Mouse (Mus musculus) midbrain, postnatal 0 days (tissue): ENCODE results near the gene Mto1. TPM values are rescaled to one million over a fixed set of nuclear protein-coding genes. Genes with fewer than 3 reads are reported as not detected.

Experiments
- ATAC-seq: fragments of 200-750 bp; cut with Nextera tagmentation; 2 replicates; pipeline ENCODE4 v1.8.0; 2017; ENCODE audit warnings: moderate number of reproducible peaks, mild to moderate bottlenecking, moderate TSS enrichment, moderate library complexity; ENCODE audit not compliant: low FRiP score
- DNase-seq: peaks from one replicate; pipeline ENCODE4 v3.0.0-alpha.2; 2015; ENCODE audit warnings: low spot score
- H3K27ac ChIP-seq: fragments of 300-500 bp; sonication (generic); 2 replicates; pipeline ENCODE4 v1.5.1; 2014; ENCODE audit warnings: low read depth, mild to moderate bottlenecking, low read length, mixed read lengths
- H3K27me3 ChIP-seq: fragments of 300-500 bp; sonication (generic); 2 replicates; pipeline ENCODE4 v1.6.1; 2014; ENCODE audit warnings: low read length, control low read depth, mixed read lengths; ENCODE audit not compliant: insufficient read depth
- H3K36me3 ChIP-seq: fragments of 300-500 bp; sonication (generic); 2 replicates; pipeline ENCODE4 v1.6.1; 2014; ENCODE audit warnings: low read length, control low read depth, mixed read lengths; ENCODE audit not compliant: insufficient read depth
- H3K4me1 ChIP-seq: fragments of 300-500 bp; sonication (generic); 2 replicates; pipeline ENCODE4 v1.6.1; 2014; ENCODE audit warnings: mild to moderate bottlenecking, control low read depth, antibody characterized with exemption, low read length, mixed read lengths; ENCODE audit not compliant: insufficient read depth
- H3K4me2 ChIP-seq: fragments of 300-500 bp; sonication (generic); 2 replicates; pipeline ENCODE4 v1.6.1; 2014; ENCODE audit warnings: low read depth, mild to moderate bottlenecking, low read length, mixed read lengths; ENCODE audit not compliant: poor library complexity, severe bottlenecking
- H3K4me3 ChIP-seq: fragments of 300-500 bp; sonication (generic); 2 replicates; pipeline ENCODE4 v1.5.1; 2014; ENCODE audit warnings: low read depth, mild to moderate bottlenecking, low read length, moderate library complexity
- H3K9ac ChIP-seq: fragments of 300-500 bp; sonication (generic); replicated peaks from 2 replicates; pipeline ENCODE4 v1.6.1; 2014; ENCODE audit warnings: mild to moderate bottlenecking, low read length, moderate library complexity, mixed read lengths; ENCODE audit not compliant: poor library complexity, severe bottlenecking
- H3K9me3 ChIP-seq: fragments of 300-500 bp; sonication (generic); 2 replicates; pipeline ENCODE4 v1.6.1; 2016; ENCODE audit warnings: low read length, control low read depth
- CTCF ChIP-seq: IDR thresholded peaks from 2 replicates; pipeline ENCODE4 v1.5.1; 2016; ENCODE audit warnings: antibody characterized with exemption, mild to moderate bottlenecking
- WGBS: fragments of 180-500 bp; shearing (Covaris S2); extraction: QIAGEN DNeasy Blood & Tissue Kit; methylation state at CpG from one replicate; pipeline ENCODE4 v1.1.7; 2014; 5-methylcytosine and 5-hydroxymethylcytosine counted together
- polyA plus RNA-seq: library from polyadenylated mRNA; unstranded; fragments of >200 nt; fragmentation: Nextera tagmentation; extraction: Ambion mirVana; gene quantifications from 2 replicates; pipeline ENCODE4 v1.2.1, GENCODE M21; 2015
- total RNA-seq: library from RNA; depleted of rRNA; stranded (reverse); fragments of >200 nt; gene quantifications from 2 replicates; pipeline ENCODE4 v1.2.3, GENCODE M21; 2014

Mto1 gene
- total and polyA plus RNA-seq, 2 experiments from 2014 or later = 18.5 to 27.5 TPM

- no peak overlapping the region for H3K4me3 ChIP-seq
- TF ChIP-seq CTCF = no peak
- DNase-seq (no peak), ATAC-seq (no peak)
- H3K4me1 ChIP-seq = no peaks in the 10 kb centered on the region
- no peak overlapping the region for H3K4me2 ChIP-seq
- no peaks in the 10 kb centered on the region for H3K9me3 ChIP-seq
- H3K36me3 ChIP-seq = peaks cover 30% of the 10 kb centered on the region
- no peak overlapping the region for H3K9ac ChIP-seq
- no peaks in the 10 kb centered on the region for H3K27me3 ChIP-seq
- WGBS = 87% methylated on average over 3 of the region's 3 CpGs
- H3K27ac ChIP-seq = no peak overlapping the region
These were observed 17.7 kb downstream of the Mto1 start for GRCm38 (mm10) chr9:78465725-78466124.

GRCm38 (mm10) chr9:78473588-78473987 lies 25.6 kb downstream of the Mto1 start:
- Histone ChIP-seq H3K4me2 (no peak overlapping the region), H3K9me3 (no peaks in the 10 kb centered on the region), H3K4me1 (no peaks in the 10 kb centered on the region), H3K27ac (no peak overlapping the region), H3K4me3 (no peak overlapping the region), H3K36me3 (peaks cover 20% of the 10 kb centered on the region), H3K27me3 (no peaks in the 10 kb centered on the region), H3K9ac (no peak overlapping the region)
- no peak for TF ChIP-seq CTCF
- no peak for ATAC-seq
- DNase-seq = peak; percentile 22
- WGBS = 79% methylated on average over 8 of the region's 8 CpGs

GRCm38 (mm10) chr9:78474270-78474669 lies 26.3 kb downstream of the Mto1 start:
- H3K9ac ChIP-seq = no peak overlapping the region
- ATAC-seq (no peak), DNase-seq (no peak)
- H3K4me2 ChIP-seq = no peak overlapping the region
- no peaks in the 10 kb centered on the region for H3K27me3 ChIP-seq
- H3K27ac ChIP-seq = no peak overlapping the region
- peaks cover 23% of the 10 kb centered on the region for H3K36me3 ChIP-seq
- no peaks in the 10 kb centered on the region for H3K9me3 ChIP-seq
- no peak overlapping the region for H3K4me3 ChIP-seq
- WGBS = 75% methylated on average over 2 of the region's 2 CpGs
- no peaks in the 10 kb centered on the region for H3K4me1 ChIP-seq
- TF ChIP-seq CTCF = no peak

GRCm38 (mm10) chr9:78474771-78475382 lies 26.9 kb downstream of the Mto1 start:
- H3K27ac ChIP-seq = no peak overlapping the region
- no peaks in the 10 kb centered on the region for H3K4me1 ChIP-seq
- no peak overlapping the region for H3K4me3 ChIP-seq
- H3K9me3 ChIP-seq = no peaks in the 10 kb centered on the region
- no peaks in the 10 kb centered on the region for H3K27me3 ChIP-seq
- ATAC-seq (no peak), DNase-seq (no peak)
- H3K4me2 ChIP-seq = no peak overlapping the region
- H3K9ac ChIP-seq = no peak overlapping the region
- peaks cover 23% of the 10 kb centered on the region for H3K36me3 ChIP-seq
- TF ChIP-seq CTCF = no peak
- WGBS = 83% methylated on average over 5 of the region's 5 CpGs

- no peaks in the 10 kb centered on the region for H3K9me3 ChIP-seq
- H3K9ac ChIP-seq = no peak overlapping the region
- no peak for ATAC-seq
- TF ChIP-seq CTCF = no peak
- H3K4me2 ChIP-seq = no peak overlapping the region
- no peak overlapping the region for H3K4me3 ChIP-seq
- WGBS = 95% methylated on average over 2 of the region's 2 CpGs
- no peak for DNase-seq
- no peak overlapping the region for H3K27ac ChIP-seq
- H3K4me1 ChIP-seq = no peaks in the 10 kb centered on the region
- peaks cover 23% of the 10 kb centered on the region for H3K36me3 ChIP-seq
- H3K27me3 ChIP-seq = no peaks in the 10 kb centered on the region
These were observed 27.4 kb downstream of the Mto1 start for GRCm38 (mm10) chr9:78475383-78475780.

- Histone ChIP-seq H3K9ac (no peak overlapping the region), H3K4me1 (no peaks in the 10 kb centered on the region), H3K36me3 (peaks cover 23% of the 10 kb centered on the region), H3K9me3 (no peaks in the 10 kb centered on the region), H3K27ac (no peak overlapping the region), H3K27me3 (no peaks in the 10 kb centered on the region), H3K4me3 (no peak overlapping the region), H3K4me2 (no peak overlapping the region)
- no peak for TF ChIP-seq CTCF
- DNase-seq (no peak), ATAC-seq (no peak)
- WGBS = 76% methylated on average over 4 of the region's 4 CpGs
These were observed 27.9 kb downstream of the Mto1 start for GRCm38 (mm10) chr9:78475873-78476272.
